Mouse (Mus musculus) testis, adult 2 months (tissue): Measurements from ENCODE around the gene Sox15.

Experiments used
- CTCF ChIP-seq: fragments of 200-500 bp; IDR thresholded peaks from 2 replicates; pipeline ENCODE4 v1.5.1; 2012; ENCODE audit warnings: low read depth, mild to moderate bottlenecking, inconsistent platforms, low read length, moderate library complexity; ENCODE audit not compliant: control insufficient read depth, insufficient read depth, insufficient replicate concordance
- POLR2A ChIP-seq: fragments of 200-500 bp; IDR thresholded peaks from 2 replicates; pipeline ENCODE4 v1.6.1; 2012; ENCODE audit warnings: low read depth, mild to moderate bottlenecking, inconsistent platforms, low read length, moderate library complexity; ENCODE audit not compliant: control insufficient read depth

DNA sequence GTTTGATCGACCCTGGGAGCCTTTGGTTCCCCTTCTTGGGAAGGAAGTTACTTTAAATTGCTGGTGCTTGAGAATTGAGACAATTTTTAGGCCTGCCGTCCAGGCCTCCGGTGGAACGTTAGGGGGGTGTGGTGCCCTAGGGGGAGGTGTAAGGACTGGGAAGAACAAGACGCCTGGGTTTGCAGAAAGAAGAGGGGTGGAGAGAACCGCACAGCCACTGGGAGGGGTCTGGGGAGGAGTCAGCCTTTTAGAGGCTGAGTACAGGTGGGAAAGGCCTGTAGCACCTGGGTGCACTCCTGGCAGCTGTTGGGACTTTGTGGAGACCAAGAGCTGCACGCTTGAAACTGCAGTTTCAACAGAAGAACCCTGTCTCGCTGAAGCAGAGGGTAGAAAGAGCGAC is 354 bp upstream of the Sox15 start:
- TF ChIP-seq CTCF, result no peak
- no peak for TF ChIP-seq POLR2A
